Mouse (Mus musculus) MEL (cell line): ENCODE data around the gene Padi4. TPM values are rescaled to one million over a fixed set of nuclear protein-coding genes. Genes with fewer than 3 reads are reported as not detected.

Source experiments
- DNase-seq: peaks from one replicate; pipeline ENCODE4 v3.0.0; 2011; ENCODE audit warnings: low read depth, low spot score
- H3K27ac ChIP-seq: 2 replicates; pipeline ENCODE4 v1.5.1; 2012; ENCODE audit warnings: low read depth, mild to moderate bottlenecking, control low read depth, low read length, moderate library complexity; ENCODE audit not compliant: control insufficient read depth
- H3K27me3 ChIP-seq, 2 experiments: fragments of 150-350 bp in 1 of 2; sonication (generic) in 1 of 2; 2 replicates each; pipeline ENCODE4 v1.6.1; 2012; ENCODE audit warnings: low read length in 2 of 2, mild to moderate bottlenecking in 2 of 2, improper control_type of control experiment in 1 of 2, moderate library complexity in 1 of 2; ENCODE audit not compliant: insufficient read depth in 2 of 2, control insufficient read depth in 1 of 2
- H3K36me3 ChIP-seq, 2 experiments: 2 replicates each; pipeline ENCODE4 v1.6.1; 2012 to 2014; ENCODE audit warnings: low read length in 2 of 2, improper control_type of control experiment in 1 of 2, inconsistent platforms in 1 of 2, mild to moderate bottlenecking in 1 of 2; ENCODE audit not compliant: insufficient read depth in 2 of 2, control insufficient read depth in 1 of 2
- H3K4me1 ChIP-seq, 2 experiments: fragments of 150-350 bp in 1 of 2; sonication (generic) in 1 of 2; 2 replicates each; pipeline ENCODE4 v1.6.1; 2012; ENCODE audit warnings: low read length in 2 of 2, improper control_type of control experiment in 1 of 2, mild to moderate bottlenecking in 1 of 2; ENCODE audit not compliant: insufficient read depth in 2 of 2, control insufficient read depth in 1 of 2
- H3K4me3 ChIP-seq, 2 experiments: fragments of 150-350 bp in 1 of 2; sonication (generic) in 1 of 2; 2 replicates each; pipeline ENCODE4 v1.5.1; 2012; ENCODE audit warnings: low read depth in 2 of 2, low read length in 2 of 2, mild to moderate bottlenecking in 2 of 2, moderate library complexity in 2 of 2, control low read depth in 1 of 2, improper control_type of control experiment in 1 of 2; ENCODE audit not compliant: control insufficient read depth in 1 of 2, insufficient read depth in 1 of 2
- H3K79me2 ChIP-seq: 2 replicates; pipeline ENCODE4 v1.6.1; 2012; ENCODE audit warnings: mild to moderate bottlenecking, low read length, moderate library complexity; ENCODE audit not compliant: control insufficient read depth, poor library complexity, insufficient read depth
- H3K9ac ChIP-seq: 2 replicates; pipeline ENCODE4 v1.6.1; 2012; ENCODE audit warnings: low read depth, mild to moderate bottlenecking, control low read depth, low read length, moderate library complexity; ENCODE audit not compliant: control insufficient read depth, poor library complexity, severe bottlenecking
- H3K9me3 ChIP-seq: fragments of 150-350 bp; sonication (generic); replicated peaks from 2 replicates; pipeline ENCODE4 v1.6.1; 2012; ENCODE audit warnings: mild to moderate bottlenecking, low read length, improper control_type of control experiment, moderate library complexity; ENCODE audit not compliant: insufficient read depth
- BHLHE40 ChIP-seq: IDR thresholded peaks from 2 replicates; pipeline ENCODE4 v1.6.1; 2012; ENCODE audit warnings: low read depth, mild to moderate bottlenecking, inconsistent platforms, low read length, improper control_type of control experiment, borderline replicate concordance
- CHD1 ChIP-seq: IDR thresholded peaks from 2 replicates; pipeline ENCODE4 v1.6.1; 2012; ENCODE audit warnings: low read depth, mild to moderate bottlenecking, inconsistent platforms, low read length, improper control_type of control experiment
- CHD2 ChIP-seq: IDR thresholded peaks from 2 replicates; pipeline ENCODE4 v1.6.1; 2011; ENCODE audit warnings: low read length, improper control_type of control experiment
- CTCF ChIP-seq, 3 experiments: IDR thresholded peaks in 2 of 3; conservative IDR thresholded peaks in 1 of 3; 2 replicates each; pipeline ENCODE4 v1.5.1; 2011 to 2012; ENCODE audit warnings: low read length in 3 of 3, low read depth in 2 of 3, mild to moderate bottlenecking in 2 of 3, improper control_type of control experiment in 1 of 3, inconsistent platforms in 1 of 3, mixed read lengths in 1 of 3, moderate library complexity in 1 of 3; ENCODE audit not compliant: control insufficient read depth in 1 of 3, insufficient read depth in 1 of 3, poor library complexity in 1 of 3, severe bottlenecking in 1 of 3
- E2F4 ChIP-seq: IDR thresholded peaks from 2 replicates; pipeline ENCODE4 v1.6.1; 2011; ENCODE audit warnings: low read depth, low read length, improper control_type of control experiment, borderline replicate concordance
- ELF1 ChIP-seq: IDR thresholded peaks from 2 replicates; pipeline ENCODE4 v1.6.1; 2014; ENCODE audit warnings: low read depth, mild to moderate bottlenecking, inconsistent platforms, low read length, improper control_type of control experiment, moderate library complexity
- EP300 ChIP-seq, 2 experiments: IDR thresholded peaks; 2 replicates each; pipeline ENCODE4 v1.6.1; 2011; ENCODE audit warnings: improper control_type of control experiment in 2 of 2, low read length in 2 of 2, low read depth in 1 of 2, mild to moderate bottlenecking in 1 of 2
- ETS1 ChIP-seq: IDR thresholded peaks from 2 replicates; pipeline ENCODE4 v1.6.1; 2012; ENCODE audit warnings: low read depth, mild to moderate bottlenecking, inconsistent platforms, low read length, improper control_type of control experiment, moderate library complexity
- GABPA ChIP-seq: IDR thresholded peaks from 2 replicates; pipeline ENCODE4 v1.6.1; 2012; ENCODE audit warnings: low read depth, mild to moderate bottlenecking, inconsistent platforms, low read length, improper control_type of control experiment, moderate library complexity
- HCFC1 ChIP-seq: IDR thresholded peaks from 2 replicates; pipeline ENCODE4 v1.6.1; 2012; ENCODE audit warnings: low read depth, mild to moderate bottlenecking, inconsistent platforms, low read length, improper control_type of control experiment, moderate library complexity
- JUND ChIP-seq: IDR thresholded peaks from 2 replicates; pipeline ENCODE4 v1.6.1; 2011; ENCODE audit warnings: low read depth, mild to moderate bottlenecking, improper control_type of control experiment, low read length
- KAT2A ChIP-seq: conservative IDR thresholded peaks from 2 replicates; pipeline ENCODE4 v1.6.1; 2012; ENCODE audit warnings: low read depth, low read length, improper control_type of control experiment, inconsistent platforms
- MAFK ChIP-seq: IDR thresholded peaks from 2 replicates; pipeline ENCODE4 v1.6.1; 2011; ENCODE audit warnings: low read depth, mild to moderate bottlenecking, low read length, improper control_type of control experiment, borderline replicate concordance
- MAX ChIP-seq: IDR thresholded peaks from 2 replicates; pipeline ENCODE4 v1.6.1; 2011; ENCODE audit warnings: low read length, improper control_type of control experiment
- MEF2A ChIP-seq: IDR thresholded peaks from 2 replicates; pipeline ENCODE4 v1.6.1; 2014; ENCODE audit warnings: low read depth, mild to moderate bottlenecking, inconsistent platforms, low read length, improper control_type of control experiment; ENCODE audit not compliant: poor library complexity, insufficient replicate concordance, severe bottlenecking; ENCODE audit errors: extremely low read depth
- MXI1 ChIP-seq: IDR thresholded peaks from 2 replicates; pipeline ENCODE4 v1.6.1; 2011; ENCODE audit warnings: mild to moderate bottlenecking, low read depth, low read length, improper control_type of control experiment
- MYC ChIP-seq: IDR thresholded peaks from 2 replicates; pipeline ENCODE4 v1.6.1; 2011; ENCODE audit warnings: low read depth, mild to moderate bottlenecking, low read length, improper control_type of control experiment, moderate library complexity
- NELFE ChIP-seq: IDR thresholded peaks from 2 replicates; pipeline ENCODE4 v1.6.1; 2011; ENCODE audit warnings: low read depth, low read length, improper control_type of control experiment
- NRF1 ChIP-seq: IDR thresholded peaks from 2 replicates; pipeline ENCODE4 v1.6.1; 2014; ENCODE audit warnings: low read depth, mild to moderate bottlenecking, inconsistent platforms, low read length, improper control_type of control experiment, moderate library complexity; ENCODE audit not compliant: poor library complexity, insufficient read depth, severe bottlenecking
- POLR2A ChIP-seq, 2 experiments: IDR thresholded peaks; 2 replicates each; pipeline ENCODE4 v1.6.1; 2011 to 2012; ENCODE audit warnings: low read length in 2 of 2, mild to moderate bottlenecking in 2 of 2, control low read depth in 1 of 2, improper control_type of control experiment in 1 of 2, low read depth in 1 of 2, moderate library complexity in 1 of 2; ENCODE audit not compliant: control insufficient read depth in 1 of 2, insufficient read depth in 1 of 2, poor library complexity in 1 of 2
- POLR2AphosphoS2 ChIP-seq: IDR thresholded peaks from 2 replicates; pipeline ENCODE4 v1.6.1; 2011; ENCODE audit warnings: low read length, improper control_type of control experiment
- POLR2AphosphoS5 ChIP-seq: IDR thresholded peaks from 2 replicates; pipeline ENCODE4 v1.6.1; 2012; ENCODE audit warnings: low read depth, borderline replicate concordance, mild to moderate bottlenecking, inconsistent platforms, low read length, moderate library complexity, mixed read lengths
- RAD21 ChIP-seq: IDR thresholded peaks from 2 replicates; pipeline ENCODE4 v1.6.1; 2011; ENCODE audit warnings: mild to moderate bottlenecking, low read depth, low read length, improper control_type of control experiment
- RCOR1 ChIP-seq: IDR thresholded peaks from 2 replicates; pipeline ENCODE4 v1.6.1; 2012; ENCODE audit warnings: low read depth, mild to moderate bottlenecking, inconsistent platforms, low read length, improper control_type of control experiment
- SIN3A ChIP-seq: IDR thresholded peaks from 2 replicates; pipeline ENCODE4 v1.6.1; 2012; ENCODE audit warnings: low read length, improper control_type of control experiment, inconsistent platforms
- SMC3 ChIP-seq: IDR thresholded peaks from 2 replicates; pipeline ENCODE4 v1.6.1; 2011; ENCODE audit warnings: low read depth, low read length, improper control_type of control experiment
- TAL1 ChIP-seq: IDR thresholded peaks from 2 replicates; pipeline ENCODE4 v1.6.1; 2012; ENCODE audit warnings: mild to moderate bottlenecking, inconsistent platforms, low read length, moderate library complexity, mixed read lengths
- TBP ChIP-seq: IDR thresholded peaks from 2 replicates; pipeline ENCODE4 v1.8.0; 2011; ENCODE audit warnings: low read depth, low read length, improper control_type of control experiment
- TCF12 ChIP-seq: IDR thresholded peaks from 2 replicates; pipeline ENCODE4 v1.6.1; 2014; ENCODE audit warnings: low read depth, mild to moderate bottlenecking, inconsistent platforms, low read length, improper control_type of control experiment, moderate library complexity
- UBTF ChIP-seq: IDR thresholded peaks from 2 replicates; pipeline ENCODE4 v1.6.1; 2012; ENCODE audit warnings: low read depth, mild to moderate bottlenecking, inconsistent platforms, low read length, improper control_type of control experiment, moderate library complexity, borderline replicate concordance; ENCODE audit not compliant: insufficient read depth
- USF1 ChIP-seq: IDR thresholded peaks from 2 replicates; pipeline ENCODE4 v1.6.1; 2014; ENCODE audit warnings: low read depth, mild to moderate bottlenecking, inconsistent platforms, low read length, improper control_type of control experiment, moderate library complexity
- USF2 ChIP-seq, 2 experiments: IDR thresholded peaks; 2 replicates each; pipeline ENCODE4 v1.6.1; 2011 to 2012; ENCODE audit warnings: improper control_type of control experiment in 2 of 2, low read length in 2 of 2, borderline replicate concordance in 1 of 2, inconsistent platforms in 1 of 2, low read depth in 1 of 2, mild to moderate bottlenecking in 1 of 2; ENCODE audit not compliant: insufficient read depth in 1 of 2
- ZMIZ1 ChIP-seq: IDR thresholded peaks from 2 replicates; pipeline ENCODE4 v1.6.1; 2012; ENCODE audit warnings: low read depth, mild to moderate bottlenecking, inconsistent platforms, low read length, improper control_type of control experiment, moderate library complexity
- ZNF384 ChIP-seq: IDR thresholded peaks from 2 replicates; pipeline ENCODE4 v1.6.1; 2012; ENCODE audit warnings: low read depth, mild to moderate bottlenecking, inconsistent platforms, low read length, improper control_type of control experiment
- polyA plus RNA-seq, 2 experiments: library from polyadenylated mRNA; stranded (reverse) in 1 of 2; unstranded in 1 of 2; fragments of >175 nt in 1 of 2; fragments of >200 nt in 1 of 2; gene quantifications; 2 replicates each; pipeline versions ENCODE4 v1.2.1 to v1.2.4; 2012; ENCODE audit warnings: low replicate concordance in 2 of 2, low read depth in 1 of 2; ENCODE audit not compliant: insufficient read length in 2 of 2, insufficient read depth in 1 of 2, missing spikeins in 1 of 2
- total RNA-seq: library from RNA; depleted of rRNA; stranded (reverse); fragments of 300-350 nt; gene quantifications from 2 replicates; pipeline ENCODE4 v1.2.3, GENCODE M21; 2012

Gene Padi4
- total and polyA plus RNA-seq, 3 experiments: not detected

DNA sequence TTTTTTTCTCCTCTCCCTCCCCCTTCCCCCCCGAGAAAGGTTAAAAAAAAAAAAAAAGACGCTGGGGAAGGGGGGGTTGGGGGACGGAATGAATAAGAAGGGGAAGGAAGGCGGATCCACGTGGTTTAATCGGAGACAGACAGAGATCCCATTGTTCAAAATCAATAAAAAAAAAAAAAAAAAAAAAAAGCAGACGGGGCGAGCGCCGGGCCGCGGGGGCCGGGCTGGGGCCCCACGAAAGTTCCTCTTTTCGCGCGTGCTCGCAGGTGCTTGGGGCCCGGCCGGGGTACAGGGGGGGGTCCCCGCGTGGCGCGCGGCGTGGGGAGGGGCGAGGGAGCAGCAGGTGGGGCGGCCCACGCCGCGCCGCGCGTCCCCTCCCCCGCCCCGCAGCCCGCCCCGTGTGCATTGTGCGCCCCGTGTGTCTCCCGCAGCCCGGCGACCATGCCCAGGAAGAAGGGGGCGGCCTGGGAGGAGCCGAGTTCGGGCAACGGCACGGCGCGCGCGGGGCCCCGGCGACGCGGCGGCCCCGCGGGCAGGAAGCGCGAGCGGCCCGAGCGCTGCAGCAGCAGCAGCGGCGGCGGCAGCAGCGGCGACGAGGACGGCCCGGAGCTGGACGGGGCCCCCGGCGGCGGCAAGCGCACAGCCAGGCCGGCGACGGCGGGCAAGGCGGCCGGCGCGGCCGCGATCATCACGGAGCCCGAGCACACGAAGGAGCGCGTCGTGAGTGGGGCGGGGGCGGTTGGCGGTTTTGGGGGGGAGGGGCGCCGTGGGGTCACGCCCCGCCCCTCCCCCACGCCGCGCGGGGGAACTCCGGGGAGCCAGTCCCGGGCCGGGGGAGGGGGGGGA, 72.1 kb downstream of the Padi4 start:
- Histone ChIP-seq H3K79me2 (peaks cover 64% of the 10 kb centered on the region), H3K9ac (peak overlapping the region; percentile 91), H3K9me3 (no peaks in the 10 kb centered on the region), H3K27me3 (no peaks in the 10 kb centered on the region), H3K27ac (peak overlapping the region; percentile 99), H3K4me1 (peaks cover 2 to 23% of the 10 kb centered on the region in 2 experiments; a peak in 3 of 4 replicates), H3K36me3 (peaks cover 9 to 23% of the 10 kb centered on the region in 2 experiments), H3K4me3 (peak overlapping the region; percentile 70 to 82)
- DNase-seq: peak; percentile 73
- peak; percentile 70; the same call in 1 of the 2 replicates for TF ChIP-seq MYC
- TF ChIP-seq CTCF (IDR thresholded peaks at IDR 0.05 in 2 of 3, conservative IDR thresholded peaks at IDR 0.05 in 1 of 3; ENCODE audit: control insufficient read depth in 1 of 3, insufficient read depth in 1 of 3, low read depth in 2 of 3, low read length in 3 of 3, poor library complexity in 1 of 3, severe bottlenecking in 1 of 3): 0 out of 6 replicates have a peak, but pooled peaks of 1 of the 3 experiments have one; percentile 5
- TF ChIP-seq USF2 (IDR thresholded peaks at IDR 0.05; ENCODE audit: borderline replicate concordance in 1 of 2, insufficient read depth in 1 of 2, low read depth in 1 of 2, low read length in 2 of 2): no peak
- no peak; the same call in 1 of the 2 replicates for TF ChIP-seq TCF12
- TF ChIP-seq RCOR1: no peak
- TF ChIP-seq ETS1: peak; percentile 47; the same call in 1 of the 2 replicates
- TF ChIP-seq HCFC1: no peak; the same call in 1 of the 2 replicates
- TF ChIP-seq TBP: no peak
- TF ChIP-seq CHD1: peak; percentile 64; the same call in 1 of the 2 replicates
- no peak for TF ChIP-seq SMC3
- no peak for TF ChIP-seq GABPA
- TF ChIP-seq BHLHE40: peak; percentile 21; the same call in 1 of the 2 replicates
- TF ChIP-seq MEF2A: no peak
- peak; percentile 57 for TF ChIP-seq MXI1
- TF ChIP-seq EP300 (IDR thresholded peaks at IDR 0.05; ENCODE audit: low read depth in 1 of 2, low read length in 2 of 2): peak in 1 of 2 experiments; percentile 34; a peak in 2 of 4 replicates
- TF ChIP-seq CHD2: no peak
- TF ChIP-seq UBTF: 0 out of 2 replicates have a peak, but pooled peaks have one; percentile 71
- TF ChIP-seq MAX: peak; percentile 54
- TF ChIP-seq POLR2AphosphoS5: no peak
- peak; percentile 44; the same call in 1 of the 2 replicates for TF ChIP-seq POLR2AphosphoS2
- no peak for TF ChIP-seq JUND
- TF ChIP-seq TAL1: no peak
- no peak; the same call in 1 of the 2 replicates for TF ChIP-seq KAT2A
- no peak; the same call in 1 of the 2 replicates for TF ChIP-seq ZMIZ1
- TF ChIP-seq NELFE: no peak
- no peak for TF ChIP-seq MAFK
- TF ChIP-seq SIN3A: 0 out of 2 replicates have a peak, but pooled peaks have one; percentile 61
- no peak; the same call in 1 of the 2 replicates for TF ChIP-seq E2F4
- peak; percentile 59 for TF ChIP-seq USF1
- TF ChIP-seq POLR2A (IDR thresholded peaks at IDR 0.05; ENCODE audit: control insufficient read depth in 1 of 2, insufficient read depth in 1 of 2, low read depth in 1 of 2, low read length in 2 of 2, poor library complexity in 1 of 2): peak in 1 of 2 experiments; percentile 36; a peak in 1 of 4 replicates
- TF ChIP-seq RAD21: no peak
- no peak for TF ChIP-seq NRF1
- peak; percentile 95 for TF ChIP-seq ZNF384
- TF ChIP-seq ELF1: no peak
